Mouse (Mus musculus) thymus, postnatal 4 days (tissue): Measurements from ENCODE around the gene Mslnl.
A peak's percentile ranks its signal among the peaks of the same experiment; 100 is the strongest.

Experiments
- DNase-seq: peaks from one replicate; pipeline ENCODE4 v3.0.0; 2021

Gene Mslnl

GRCm38 (mm10) chr17:25748238-25748637, 12.4 kb downstream of the Mslnl start:
- no peak for DNase-seq

GRCm38 (mm10) chr17:25749314-25749713, 13.5 kb downstream of the Mslnl start:
- no peak for DNase-seq

- no peak for DNase-seq
Measured at GRCm38 (mm10) chr17:25751446-25751845, 15.6 kb downstream of the Mslnl start.

GRCm38 (mm10) chr17:25754241-25754640, 18.4 kb downstream of the Mslnl start, which contains the start of gene Msln:
Msln (minus strand) TSS chr17:25754378.
- DNase-seq, result no peak

- no peak for DNase-seq
Measured at GRCm38 (mm10) chr17:25755086-25755485, 19.2 kb downstream of the Mslnl start.

- no peak for DNase-seq
Measured at GRCm38 (mm10) chr17:25755627-25756377, 20.0 kb downstream of the Mslnl start.

- DNase-seq, result no peak
Measured at GRCm38 (mm10) chr17:25756378-25757242, 20.8 kb downstream of the Mslnl start.

- DNase-seq, result no peak
Measured at GRCm38 (mm10) chr17:25757691-25758090, 21.8 kb downstream of the Mslnl start.

- no peak for DNase-seq
Measured at GRCm38 (mm10) chr17:25760148-25760547, 24.3 kb downstream of the Mslnl start.

GRCm38 (mm10) chr17:25761561-25761970, 25.7 kb downstream of the Mslnl start:
- DNase-seq, result no peak

- DNase-seq, result no peak
Measured at GRCm38 (mm10) chr17:25762591-25762990, 26.7 kb downstream of the Mslnl start.

- DNase-seq, result no peak
Measured at GRCm38 (mm10) chr17:25765886-25766285, 30.0 kb downstream of the Mslnl start.

- DNase-seq, result no peak
Measured at GRCm38 (mm10) chr17:25769331-25769730, 33.5 kb downstream of the Mslnl start.

- peak; percentile 99 for DNase-seq
Measured at GRCm38 (mm10) chr17:25773549-25774120, 37.8 kb downstream of the Mslnl start, which contains the start of gene Narfl. Narfl (plus strand) TSS chr17:25773776.

GRCm38 (mm10) chr17:25775318-25776062, 39.6 kb downstream of the Mslnl start:
- DNase-seq, result no peak

- DNase-seq, result no peak
Measured at GRCm38 (mm10) chr17:25777948-25778347, 42.1 kb downstream of the Mslnl start.

- DNase-seq, result no peak
Measured at GRCm38 (mm10) chr17:25781339-25781738, 45.5 kb downstream of the Mslnl start.

- no peak for DNase-seq
Measured at GRCm38 (mm10) chr17:25783086-25783485, 47.2 kb downstream of the Mslnl start.

- DNase-seq, result no peak
Measured at GRCm38 (mm10) chr17:25783861-25784574, 48.2 kb downstream of the Mslnl start.

- DNase-seq, result peak; percentile 97
Measured at GRCm38 (mm10) chr17:25785281-25785745, 49.5 kb downstream of the Mslnl start, which contains the start of gene Haghl. Haghl (minus strand) TSS chr17:25785673.

- DNase-seq, result no peak
Measured at GRCm38 (mm10) chr17:25786280-25786679, 50.4 kb downstream of the Mslnl start, which contains the start of gene Ccdc78. Ccdc78 (plus strand) TSS chr17:25786580.
